Mouse (Mus musculus): Measurements from ENCODE around the gene Mtif3. TPM values are rescaled to one million over a fixed set of nuclear protein-coding genes. Genes with fewer than 3 reads are reported as not detected.

The Mtif3 gene
- polyA plus RNA-seq (2012; rRNA removed): 15.5 and 16.6 TPM in 2 replicates

GRCm38 (mm10) chr5:146963118-146963936 is at the start of gene Mtif3:
TSS of gene Mtif3 (minus strand) at chr5:146963800.
- TF ChIP-seq CTCF (IDR thresholded peaks at IDR 0.05; ENCODE audit: borderline replicate concordance, extremely low read depth, insufficient read depth, insufficient read length): no peak
- peak; percentile 38; the same call in 1 of the 2 replicates for TF ChIP-seq POLR2A (IDR thresholded peaks at IDR 0.05; ENCODE audit: borderline replicate concordance, extremely low read depth, insufficient read depth, insufficient read length, poor library complexity, severe bottlenecking)
- peak; percentile 97 for DNase-seq (ENCODE audit: low read depth)

- no peak for DNase-seq (ENCODE audit: low read depth)
- no peak for TF ChIP-seq POLR2A (IDR thresholded peaks at IDR 0.05; ENCODE audit: borderline replicate concordance, extremely low read depth, insufficient read depth, insufficient read length, poor library complexity, severe bottlenecking)
- no peak for TF ChIP-seq CTCF (IDR thresholded peaks at IDR 0.05; ENCODE audit: borderline replicate concordance, extremely low read depth, insufficient read depth, insufficient read length)
Measured at GRCm38 (mm10) chr5:147011333-147011732, 47.7 kb upstream of the Mtif3 start.

DNA sequence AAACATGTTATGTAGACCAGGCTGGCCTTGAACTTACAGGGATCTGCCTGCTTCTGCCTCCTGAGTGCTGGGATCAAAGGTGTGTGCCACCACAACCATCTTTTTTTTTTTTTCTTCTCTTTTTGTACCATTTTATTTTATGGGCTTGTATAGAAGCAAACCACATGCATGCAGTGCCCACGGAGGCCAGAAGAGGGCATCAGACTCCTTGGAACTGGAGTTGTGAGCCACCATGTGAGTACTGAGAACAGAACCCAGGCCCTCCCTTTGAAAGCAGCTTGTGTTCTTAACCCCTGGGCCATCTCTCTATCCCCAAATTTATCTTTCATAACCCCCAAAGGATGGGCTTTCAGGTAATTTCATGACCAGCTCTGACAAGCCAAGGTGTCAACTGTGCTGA is 39.7 kb upstream of the Mtif3 start:
- TF ChIP-seq CTCF (IDR thresholded peaks at IDR 0.05; ENCODE audit: borderline replicate concordance, extremely low read depth, insufficient read depth, insufficient read length): no peak
- no peak for TF ChIP-seq POLR2A (IDR thresholded peaks at IDR 0.05; ENCODE audit: borderline replicate concordance, extremely low read depth, insufficient read depth, insufficient read length, poor library complexity, severe bottlenecking)
- DNase-seq (ENCODE audit: low read depth): no peak

GRCm38 (mm10) chr5:147001312-147001711 is 37.7 kb upstream of the Mtif3 start:
- no peak for TF ChIP-seq POLR2A (IDR thresholded peaks at IDR 0.05; ENCODE audit: borderline replicate concordance, extremely low read depth, insufficient read depth, insufficient read length, poor library complexity, severe bottlenecking)
- 0 out of 2 replicates have a peak, but pooled peaks have one; percentile 11 for TF ChIP-seq CTCF (IDR thresholded peaks at IDR 0.05; ENCODE audit: borderline replicate concordance, extremely low read depth, insufficient read depth, insufficient read length)
- DNase-seq (ENCODE audit: low read depth): no peak

DNA sequence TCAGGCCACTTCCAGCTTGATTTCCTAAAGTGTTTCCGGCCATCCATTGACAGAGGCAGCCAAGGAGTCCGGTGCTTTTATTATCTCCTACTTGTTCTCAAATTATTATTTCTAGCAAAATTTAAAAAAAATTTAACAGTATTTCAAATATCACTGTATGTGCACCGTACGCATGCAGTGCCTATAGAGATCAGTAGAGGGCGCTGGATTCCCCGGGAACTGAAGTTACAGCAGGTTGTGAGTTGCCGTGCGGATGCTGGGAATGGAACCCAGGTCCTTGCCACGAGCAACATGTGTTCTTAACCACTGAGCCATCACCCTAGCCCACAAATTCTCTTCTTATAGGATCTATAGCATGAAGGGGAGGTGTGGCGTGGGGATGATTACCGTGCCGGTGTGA is 35.2 kb upstream of the Mtif3 start:
- DNase-seq (ENCODE audit: low read depth): no peak

GRCm38 (mm10) chr5:146996812-146997211 is 33.2 kb upstream of the Mtif3 start:
- TF ChIP-seq CTCF (IDR thresholded peaks at IDR 0.05; ENCODE audit: borderline replicate concordance, extremely low read depth, insufficient read depth, insufficient read length) (no peak), POLR2A (IDR thresholded peaks at IDR 0.05; ENCODE audit: borderline replicate concordance, extremely low read depth, insufficient read depth, insufficient read length, poor library complexity, severe bottlenecking) (no peak)
- DNase-seq (ENCODE audit: low read depth): no peak

More for the DNA sequence above, 35.2 kb upstream of the Mtif3 start:
- TF ChIP-seq CTCF (IDR thresholded peaks at IDR 0.05; ENCODE audit: borderline replicate concordance, extremely low read depth, insufficient read depth, insufficient read length) (peak; percentile 18; the same call in 1 of the 2 replicates), POLR2A (IDR thresholded peaks at IDR 0.05; ENCODE audit: borderline replicate concordance, extremely low read depth, insufficient read depth, insufficient read length, poor library complexity, severe bottlenecking) (no peak)

GRCm38 (mm10) chr5:146994973-146995372 is 31.4 kb upstream of the Mtif3 start:
- TF ChIP-seq CTCF (IDR thresholded peaks at IDR 0.05; ENCODE audit: borderline replicate concordance, extremely low read depth, insufficient read depth, insufficient read length): no peak
- no peak for TF ChIP-seq POLR2A (IDR thresholded peaks at IDR 0.05; ENCODE audit: borderline replicate concordance, extremely low read depth, insufficient read depth, insufficient read length, poor library complexity, severe bottlenecking)
- DNase-seq (ENCODE audit: low read depth): no peak

DNA sequence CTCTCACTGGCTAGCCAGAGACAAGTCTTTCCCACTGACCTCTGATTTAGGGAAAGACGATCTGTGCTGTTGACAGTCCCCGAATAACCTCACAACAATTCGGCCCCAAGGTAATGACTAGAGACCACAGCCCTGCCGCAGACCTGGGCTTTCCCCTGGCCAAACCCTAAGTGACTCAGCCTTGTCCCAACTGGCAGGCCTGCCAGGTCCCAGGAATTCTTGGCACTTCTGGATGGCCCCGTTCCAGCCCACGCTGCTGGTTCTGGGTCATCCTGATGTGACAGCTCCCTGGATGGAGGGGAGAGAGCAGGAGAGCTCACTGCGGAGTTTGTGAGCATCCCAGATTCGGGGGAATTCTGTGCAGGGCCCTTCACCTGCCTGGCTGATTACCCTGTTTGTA is 29.9 kb upstream of the Mtif3 start:
- TF ChIP-seq POLR2A (IDR thresholded peaks at IDR 0.05; ENCODE audit: borderline replicate concordance, extremely low read depth, insufficient read depth, insufficient read length, poor library complexity, severe bottlenecking) (no peak), CTCF (IDR thresholded peaks at IDR 0.05; ENCODE audit: borderline replicate concordance, extremely low read depth, insufficient read depth, insufficient read length) (no peak)
- no peak for DNase-seq (ENCODE audit: low read depth)

DNA sequence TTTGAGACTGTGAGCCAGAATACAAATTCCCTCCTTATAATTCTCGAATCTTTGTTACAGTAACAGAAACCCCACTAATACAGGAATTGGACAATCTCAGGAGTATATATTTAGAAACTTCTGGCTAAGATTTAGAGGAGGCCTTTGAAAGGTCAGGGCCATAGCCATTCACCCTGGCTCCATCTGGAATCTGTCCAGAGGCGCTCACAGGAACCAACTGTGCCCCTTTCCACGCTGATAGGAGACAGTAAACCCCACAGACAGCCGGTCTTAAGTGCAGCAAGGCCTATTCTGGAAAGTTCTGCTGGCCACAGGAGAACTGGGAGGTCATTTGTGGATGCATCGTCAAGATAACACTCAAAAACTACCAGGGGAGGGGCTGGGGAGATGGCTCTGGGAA is 25.5 kb upstream of the Mtif3 start:
- DNase-seq (ENCODE audit: low read depth): no peak
- TF ChIP-seq CTCF (IDR thresholded peaks at IDR 0.05; ENCODE audit: borderline replicate concordance, extremely low read depth, insufficient read depth, insufficient read length) (no peak), POLR2A (IDR thresholded peaks at IDR 0.05; ENCODE audit: borderline replicate concordance, extremely low read depth, insufficient read depth, insufficient read length, poor library complexity, severe bottlenecking) (no peak)

- DNase-seq (ENCODE audit: low read depth): peak; percentile 70
- no peak for TF ChIP-seq POLR2A (IDR thresholded peaks at IDR 0.05; ENCODE audit: borderline replicate concordance, extremely low read depth, insufficient read depth, insufficient read length, poor library complexity, severe bottlenecking)
- no peak for TF ChIP-seq CTCF (IDR thresholded peaks at IDR 0.05; ENCODE audit: borderline replicate concordance, extremely low read depth, insufficient read depth, insufficient read length)
Measured at GRCm38 (mm10) chr5:146987588-146987987, 24.0 kb upstream of the Mtif3 start.

GRCm38 (mm10) chr5:146985725-146986433 is 22.3 kb upstream of the Mtif3 start:
- peak; percentile 82 for DNase-seq (ENCODE audit: low read depth)
- TF ChIP-seq POLR2A (IDR thresholded peaks at IDR 0.05; ENCODE audit: borderline replicate concordance, extremely low read depth, insufficient read depth, insufficient read length, poor library complexity, severe bottlenecking): no peak

All from brain, embryonic 14.5 days (tissue).